Mouse (Mus musculus) spleen, adult 2 months (tissue): Measurements from ENCODE around the gene Polg2.
"Not testable (repeated sequence)": the region's sequence is repeated elsewhere in the genome, so short reads cannot be mapped to it uniquely, and the experiment has no call there.

Experiments
- CTCF ChIP-seq: fragments of 200-500 bp; IDR thresholded peaks from 2 replicates; pipeline ENCODE4 v1.5.1; 2011; ENCODE audit warnings: mild to moderate bottlenecking, inconsistent platforms; ENCODE audit not compliant: insufficient read depth, insufficient read length, insufficient replicate concordance; ENCODE audit errors: extremely low read depth
- POLR2A ChIP-seq: fragments of 200-500 bp; IDR thresholded peaks from 2 replicates; pipeline ENCODE4 v1.6.1; 2011; ENCODE audit warnings: low read depth, low read length, inconsistent platforms

- TF ChIP-seq CTCF, POLR2A: not testable (repeated sequence)
Observed at GRCm38 (mm10) chr11:106740724-106741123, 38.6 kb downstream of the Polg2 start.
